Mouse (Mus musculus): ENCODE results near the gene Gpc3. TPM values are rescaled to one million over a fixed set of nuclear protein-coding genes. Genes with fewer than 3 reads are reported as not detected.
"Not testable (repeated sequence)": the region's sequence is repeated elsewhere in the genome, so short reads cannot be mapped to it uniquely, and the experiment has no call there.

The Gpc3 gene
- polyA plus RNA-seq, 1 experiment from 2014 or later, result 19.6 TPM

DNA sequence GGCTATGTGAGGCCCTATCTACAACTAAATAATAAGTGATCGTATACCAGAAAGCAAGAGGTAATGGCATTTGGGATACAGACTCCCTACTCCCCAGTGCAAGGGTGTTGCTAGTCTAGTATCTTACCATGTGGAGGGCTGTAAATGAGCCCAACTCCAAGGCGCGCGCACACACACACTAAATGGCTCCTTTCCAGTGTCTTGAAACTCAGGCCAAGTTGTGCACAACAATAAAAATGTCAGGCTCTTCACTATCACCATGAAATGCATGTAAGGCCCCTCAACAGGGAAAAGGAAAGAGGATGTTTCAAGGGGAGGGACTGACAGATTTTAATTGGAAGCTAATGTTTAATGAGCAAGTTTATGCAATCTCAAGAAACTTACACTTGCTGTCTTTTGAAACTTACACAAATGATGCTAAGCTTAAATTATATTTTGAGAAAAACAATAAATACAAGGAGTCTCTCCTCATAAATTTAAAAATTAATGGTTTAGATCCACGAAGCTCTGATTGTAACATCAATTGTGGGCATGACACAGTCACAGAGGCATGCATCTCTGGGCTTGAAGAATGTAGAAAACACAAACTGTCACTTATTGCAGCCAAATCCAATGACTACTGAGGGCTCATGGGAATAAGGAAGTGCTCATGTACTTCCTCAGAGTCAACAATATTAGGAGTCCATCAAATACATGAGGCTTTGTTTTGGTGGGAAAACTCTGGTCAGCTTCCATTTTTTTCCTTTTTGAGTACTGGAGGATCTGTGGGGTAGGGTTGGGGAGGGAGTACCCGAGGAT, 332.4 kb downstream of the Gpc3 start:
- DNase-seq (ENCODE audit: low spot score), result no peak

DNA sequence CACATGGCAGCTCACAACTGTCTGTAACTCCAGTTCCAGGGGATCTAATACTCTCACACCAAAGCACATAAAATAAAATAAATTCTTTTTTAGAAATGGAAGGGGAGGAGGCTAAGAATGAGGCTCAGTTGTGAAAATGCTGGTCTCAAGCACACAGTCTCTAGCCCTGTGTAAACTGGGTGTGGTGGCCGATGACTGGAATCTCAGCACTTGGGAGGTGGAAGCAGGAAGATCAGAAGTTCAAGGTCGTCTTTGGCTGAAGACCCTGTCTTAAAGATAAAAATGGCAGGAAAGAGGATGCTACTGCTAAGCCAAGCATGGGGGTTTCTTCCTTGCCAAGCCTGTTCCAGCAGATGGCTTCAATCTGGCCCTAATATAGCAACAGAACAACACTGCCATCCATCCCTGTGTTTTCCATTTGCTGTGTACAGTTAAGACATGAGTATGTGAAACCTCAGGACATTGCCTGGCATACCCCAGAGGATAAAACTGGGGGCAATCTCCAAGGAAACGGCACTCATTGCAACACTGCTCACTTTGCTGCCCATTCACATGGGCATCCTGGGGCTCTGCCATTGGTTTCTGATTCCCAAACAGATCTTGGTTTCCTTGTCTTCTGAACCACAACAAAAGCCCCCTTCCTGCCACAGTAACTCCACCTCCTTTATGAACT, 334.9 kb downstream of the Gpc3 start:
- DNase-seq (ENCODE audit: low spot score), result no peak

DNA sequence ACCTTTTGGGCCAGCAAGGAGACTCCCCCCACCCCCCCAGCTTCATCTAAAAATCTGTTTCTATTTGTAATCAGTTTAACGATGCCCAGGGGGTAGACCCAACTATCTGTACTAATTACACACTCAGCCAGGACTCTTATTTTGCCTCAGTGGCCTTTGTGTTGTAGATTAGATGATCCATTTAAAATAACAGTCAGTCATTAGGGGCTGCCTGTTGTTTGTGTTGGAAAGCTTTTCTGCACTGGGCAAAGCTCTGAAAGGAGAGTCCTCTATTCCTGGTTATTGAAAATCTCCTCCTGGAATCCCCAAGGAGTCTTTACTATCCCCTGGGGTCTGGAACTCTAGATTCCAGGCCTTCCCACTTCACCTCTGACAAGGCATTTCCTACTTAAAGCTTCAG, 336.2 kb downstream of the Gpc3 start:
- no peak for DNase-seq (ENCODE audit: low spot score)

DNA sequence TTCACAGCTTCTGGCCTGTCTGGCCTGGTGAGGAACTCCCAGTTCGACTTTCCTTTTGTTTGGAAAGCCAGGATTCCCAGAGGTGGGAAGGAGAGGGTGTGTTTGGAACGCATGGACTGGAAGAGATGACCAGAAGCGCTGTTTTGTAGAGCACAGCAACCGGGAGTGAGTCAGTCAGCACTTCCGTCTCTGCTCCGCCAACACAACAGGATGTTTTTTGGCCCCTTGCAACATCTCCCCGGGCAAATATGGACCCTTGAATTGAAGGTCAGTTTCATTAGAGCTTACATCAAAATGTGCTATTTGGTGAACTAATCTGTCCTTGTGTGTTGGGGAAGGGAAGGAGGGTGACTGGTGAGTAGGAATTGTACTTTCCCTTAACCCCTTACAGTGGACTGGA, 340.7 kb downstream of the Gpc3 start:
- DNase-seq (ENCODE audit: low spot score), result no peak

DNA sequence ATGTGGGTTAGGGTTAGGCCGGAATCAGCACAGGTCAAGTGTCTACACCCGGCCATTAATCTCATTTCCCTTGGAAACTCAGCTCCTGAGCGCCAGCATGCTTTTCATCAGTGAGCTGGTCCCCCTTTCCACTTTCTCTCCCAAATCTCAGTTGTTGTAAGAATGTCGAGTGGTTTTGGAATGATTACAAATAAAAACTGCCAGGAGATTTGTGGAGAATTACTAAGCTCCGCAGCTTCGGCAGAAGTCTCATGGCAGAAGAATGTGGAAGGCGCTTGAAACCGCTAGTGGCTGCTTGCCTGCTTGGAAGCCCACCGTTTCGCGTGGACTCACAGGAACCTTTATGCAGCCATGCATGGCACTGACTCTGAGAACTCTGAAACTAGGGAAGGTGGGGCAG, 351.8 kb downstream of the Gpc3 start:
- no peak for DNase-seq (ENCODE audit: low spot score)

DNA sequence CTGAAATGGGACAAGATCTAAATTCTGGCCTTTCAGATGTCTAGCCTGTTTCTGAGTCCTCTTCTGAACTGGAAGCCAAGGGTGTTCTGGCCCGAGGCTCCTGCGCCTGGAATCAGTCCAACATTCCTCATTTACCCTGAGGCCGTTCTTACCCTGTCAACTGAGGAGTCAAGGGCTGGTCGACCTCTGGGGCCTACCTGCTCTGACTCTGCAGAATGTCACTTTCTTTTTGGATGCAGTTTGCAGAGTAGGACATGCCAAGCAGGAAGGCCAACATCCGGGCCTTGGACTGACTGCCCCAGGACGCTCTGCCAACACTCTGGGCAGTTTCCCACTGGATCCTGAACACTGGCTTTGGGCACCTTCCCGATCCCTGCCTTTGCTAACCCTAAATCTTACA, 352.2 kb downstream of the Gpc3 start:
- no peak for DNase-seq (ENCODE audit: low spot score)

DNA sequence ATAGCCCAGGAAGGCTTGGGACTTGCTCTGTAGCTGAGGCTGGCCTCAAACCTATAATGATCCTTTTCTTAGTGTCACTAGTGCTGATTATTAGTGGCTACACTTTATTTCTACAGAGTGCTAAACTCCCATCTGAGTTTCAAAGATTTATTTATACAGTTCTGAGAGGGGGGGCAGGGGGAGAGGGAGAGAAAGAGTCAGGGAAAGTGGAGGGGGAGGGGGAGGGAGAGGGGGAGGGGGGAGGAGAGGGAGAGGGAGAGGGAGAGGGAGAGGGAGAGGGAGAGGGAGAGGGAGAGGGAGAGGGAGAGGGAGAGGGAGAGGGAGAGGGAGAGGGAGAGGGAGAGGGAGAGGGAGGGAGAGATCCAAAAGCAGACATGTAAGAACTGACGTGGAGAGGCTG, 354.0 kb downstream of the Gpc3 start:
- not testable (repeated sequence) for DNase-seq (ENCODE audit: low spot score)

DNA sequence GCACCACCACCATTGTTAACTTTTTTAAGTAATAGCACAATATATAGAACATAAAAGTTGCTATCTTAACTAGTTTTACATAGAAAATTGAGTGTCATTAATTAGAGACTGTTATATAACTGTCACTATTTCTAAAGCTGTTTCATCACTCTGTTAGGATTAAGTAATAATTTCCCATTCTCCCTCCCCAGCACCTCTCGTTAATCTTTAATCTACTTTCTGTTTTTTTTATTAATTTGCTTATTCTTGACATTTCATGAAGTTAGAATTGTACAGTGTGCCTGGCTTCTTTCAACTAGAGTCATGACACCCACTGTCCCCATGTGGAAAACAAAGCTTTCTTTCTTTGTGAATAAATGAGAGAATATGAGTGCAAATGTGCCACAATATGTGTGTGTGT, 359.2 kb downstream of the Gpc3 start:
- no peak for DNase-seq (ENCODE audit: low spot score)

DNA sequence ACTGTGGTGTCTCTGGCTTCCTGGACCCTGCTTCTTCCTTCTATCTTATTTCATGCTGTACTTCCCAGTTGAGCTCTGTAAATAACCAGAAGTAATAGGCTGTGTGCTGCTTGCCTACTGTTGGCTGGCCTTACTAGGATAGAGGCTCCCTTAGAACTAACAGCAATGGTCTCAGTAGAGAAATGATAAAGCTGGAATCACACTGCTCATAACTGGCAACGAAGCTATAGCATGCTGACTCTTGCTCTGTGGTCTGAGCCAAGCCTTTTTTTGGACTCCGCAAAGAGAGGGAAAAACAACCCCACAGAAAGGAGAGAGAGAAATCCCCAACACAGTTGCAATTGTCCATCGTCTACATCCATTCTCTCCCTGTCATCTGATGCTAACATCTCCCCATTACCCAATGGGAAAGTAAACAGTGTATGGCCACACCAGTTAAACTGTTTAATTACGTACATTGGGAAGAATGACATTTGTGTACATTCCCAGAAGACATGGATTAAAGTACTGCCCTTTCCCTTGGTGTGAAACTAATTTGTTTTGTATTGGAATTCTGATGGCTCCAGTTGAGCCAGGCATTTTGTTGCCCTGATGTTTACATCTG, 368.0 kb downstream of the Gpc3 start:
- no peak for DNase-seq (ENCODE audit: low spot score)

DNA sequence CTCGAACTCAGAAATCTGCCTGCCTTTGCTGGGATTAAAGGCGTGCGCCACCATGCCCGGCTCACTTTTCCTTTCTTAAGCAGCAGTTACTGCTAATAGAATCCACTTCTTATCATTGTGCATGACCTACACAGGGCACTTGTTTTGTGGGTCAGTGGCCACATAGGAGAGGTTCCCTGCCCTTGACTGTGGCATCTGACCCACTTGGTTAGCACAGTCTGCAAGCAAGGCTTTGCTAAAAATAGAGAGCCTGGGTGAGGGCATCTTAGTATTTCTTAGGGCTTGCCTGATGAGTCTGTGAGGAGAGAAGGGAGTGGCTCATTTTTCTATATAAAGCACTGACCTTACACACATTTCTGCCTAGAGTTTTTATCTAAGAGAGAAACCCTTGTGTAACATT, 376.3 kb downstream of the Gpc3 start:
- DNase-seq (ENCODE audit: low spot score), result no peak

DNA sequence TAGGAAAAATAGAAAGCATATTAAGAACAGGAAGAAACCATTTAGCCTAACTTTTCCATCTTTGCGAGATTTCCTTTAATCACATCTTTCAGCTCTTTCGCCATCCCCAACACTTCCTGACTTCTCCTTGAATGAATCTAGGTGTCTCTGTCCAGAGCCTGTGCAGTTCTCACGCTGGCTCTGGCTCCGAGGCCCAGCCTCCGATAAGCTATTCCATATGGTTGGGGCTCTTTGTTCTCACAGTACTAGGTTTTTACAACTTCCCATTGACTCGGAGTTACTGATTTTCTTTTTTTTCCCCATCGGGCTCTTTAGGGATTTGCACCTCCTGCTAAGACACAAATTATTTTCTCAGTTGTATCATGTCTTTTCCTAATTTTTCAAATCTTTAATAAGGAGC, 381.8 kb downstream of the Gpc3 start:
- no peak for DNase-seq (ENCODE audit: low spot score)

DNA sequence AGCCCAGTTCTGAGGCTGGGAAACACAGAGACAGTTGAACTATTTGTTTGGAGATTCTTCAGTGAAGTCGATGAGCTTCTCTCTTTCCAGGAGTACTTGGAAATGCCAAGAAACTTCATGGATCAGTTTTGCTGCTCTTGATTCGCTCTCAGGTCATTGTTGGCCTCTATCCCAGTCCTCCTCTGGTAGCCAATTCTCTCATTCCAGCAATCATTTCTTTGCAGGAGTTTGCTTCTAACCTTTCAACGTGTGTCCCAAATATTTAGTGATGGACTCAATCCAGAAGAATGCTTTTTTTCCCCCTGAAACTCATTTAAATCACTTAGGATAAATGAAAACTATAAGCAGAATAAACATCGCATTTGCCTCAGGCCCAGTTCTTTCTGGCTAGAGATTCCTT, 383.0 kb downstream of the Gpc3 start:
- DNase-seq (ENCODE audit: low spot score), result no peak

MicroRNA genes within 50 kb of the gene (microRNA counts, 519-probe panel; counts per million panel counts)
- microRNA mmu-miR-717, result 473 counts per million, percentile 71 among the panel's probes with 10 or more counts

Small RNAs within 50 kb of the gene (microRNA-seq; reads per million reads assigned to microRNA genes)
- gene Mir6384 (ENCODE audit: borderline number of aligned reads) (not detected), gene Mir717 (ENCODE audit: borderline number of aligned reads) (not detected)

Other genes starting within 250 kb of the Gpc3 start
- 0.10 and 0.29 TPM in 2 replicates for gene Ccdc160, start 177.2 kb upstream of the Gpc3 start, polyA plus RNA-seq (2015; fragmentation: Nextera tagmentation; extraction: Ambion mirVana)